Mouse (Mus musculus) heart, adult 18-20 months (tissue): ENCODE measurements around the gene Erfe. TPM values are rescaled to one million over a fixed set of nuclear protein-coding genes. Genes with fewer than 3 reads are reported as not detected.

Experiments
- DNase-seq, 2 experiments: peaks; one replicate each; pipeline ENCODE4 v3.0.0; 2021 to 2022; ENCODE audit warnings: mixed read lengths in 1 of 2
- long read RNA-seq, 2 experiments: library from polyadenylated mRNA; stranded (forward); transcript quantifications; one replicate each; pipeline ENCODE4 v2.0.0; 2021
- total RNA-seq, 2 experiments: library from RNA; stranded (reverse); gene quantifications; 2 replicates each; pipeline ENCODE4 v1.2.3; 2021

Erfe gene
- not detected for total RNA-seq
- long read RNA-seq, experiment 1 = 0 reads
- long read RNA-seq, experiment 2 = 0 reads

- DNase-seq = peak; percentile 63 to 81
Observed at GRCm38 (mm10) chr1:91366215-91367108, at the start of gene Erfe. Gene Erfe (plus strand): TSS chr1:91366430.

- DNase-seq = no peak
Observed at GRCm38 (mm10) chr1:91317656-91318055, 48.6 kb upstream of the Erfe start.

GRCm38 (mm10) chr1:91321760-91322438, 44.3 kb upstream of the Erfe start, which contains the start of gene Espnl:
Gene Espnl (plus strand): TSS chr1:91322075.
- DNase-seq = peak; percentile 23 to 37

GRCm38 (mm10) chr1:91324646-91325045, 41.6 kb upstream of the Erfe start:
- no peak for DNase-seq

GRCm38 (mm10) chr1:91325488-91326042, 40.7 kb upstream of the Erfe start:
- no peak for DNase-seq

GRCm38 (mm10) chr1:91332102-91332501, 34.1 kb upstream of the Erfe start:
- no peak for DNase-seq

GRCm38 (mm10) chr1:91333582-91333981, 32.6 kb upstream of the Erfe start:
- no peak for DNase-seq

- DNase-seq = no peak
Observed at GRCm38 (mm10) chr1:91337355-91337754, 28.9 kb upstream of the Erfe start.

- DNase-seq = no peak
Observed at GRCm38 (mm10) chr1:91344001-91344400, 22.2 kb upstream of the Erfe start.

GRCm38 (mm10) chr1:91344921-91345685, 21.1 kb upstream of the Erfe start:
- no peak for DNase-seq

GRCm38 (mm10) chr1:91346892-91347291, 19.3 kb upstream of the Erfe start:
- DNase-seq = peak; percentile 57 to 82

GRCm38 (mm10) chr1:91350841-91351240, 15.4 kb upstream of the Erfe start, which contains the start of gene Klhl30:
Gene Klhl30 (plus strand): TSS chr1:91351016.
- DNase-seq = peak; percentile 56 to 67

GRCm38 (mm10) chr1:91351249-91351648, 15.0 kb upstream of the Erfe start:
- DNase-seq = peak in 1 of 2 experiments; percentile 22

GRCm38 (mm10) chr1:91352277-91352676, 14.0 kb upstream of the Erfe start:
- no peak for DNase-seq

GRCm38 (mm10) chr1:91356105-91356504, 10.1 kb upstream of the Erfe start:
- DNase-seq = no peak

GRCm38 (mm10) chr1:91362113-91362512, 4.1 kb upstream of the Erfe start:
- DNase-seq = no peak

- no peak for DNase-seq
Observed at GRCm38 (mm10) chr1:91364822-91365644, 1.2 kb upstream of the Erfe start.

GRCm38 (mm10) chr1:91365816-91366214, 415 bp upstream of the Erfe start:
- no peak for DNase-seq

- DNase-seq = no peak
Observed at GRCm38 (mm10) chr1:91367295-91367694, 1.1 kb downstream of the Erfe start.

GRCm38 (mm10) chr1:91369408-91369807, 3.2 kb downstream of the Erfe start:
- DNase-seq = no peak

- DNase-seq = no peak
Observed at GRCm38 (mm10) chr1:91370055-91370454, 3.8 kb downstream of the Erfe start.
